Mouse (Mus musculus) CD4-positive helper T cell, adult 2 months (primary cell): ENCODE measurements at regions not wholly inside any gene's neighbourhood (a gene's known extent, or its start where the extent isn't known, plus 50 kb on each side); places are given as distances from the start of the nearest gene placed in this dataset.

Experiments
- DNase-seq: peaks from one replicate; pipeline ENCODE4 v3.0.0-alpha.2; 2012; ENCODE audit warnings: low read depth, missing footprints, low spot score

- no peak for DNase-seq
These were observed 268.5 kb downstream of the Dio2 start for GRCm38 (mm10) chr12:90469754-90470153.

- no peak for DNase-seq
These were observed 278.1 kb downstream of the Dio2 start for GRCm38 (mm10) chr12:90460121-90460520.

GRCm38 (mm10) chr12:90440672-90441071 is 297.6 kb downstream of the Dio2 start:
- DNase-seq = no peak

- DNase-seq = no peak
These were observed 312.8 kb downstream of the Dio2 start for GRCm38 (mm10) chr12:90425276-90426063.

- DNase-seq = no peak
These were observed 320.5 kb downstream of the Dio2 start for GRCm38 (mm10) chr12:90417590-90418221.

GRCm38 (mm10) chr12:90408716-90409115 is 329.5 kb downstream of the Dio2 start:
- no peak for DNase-seq

- DNase-seq = peak; percentile 3
These were observed 339.7 kb downstream of the Dio2 start for GRCm38 (mm10) chr12:90398564-90398963.
